Mouse (Mus musculus) adrenal gland (tissue): ENCODE results near the gene Slc9a3.

Source experiments
- intact Hi-C: fragments of 180-260 bp; cut with DNase I; formaldehyde crosslinking; loops from one replicate; pipeline ENCODE4 v1.15.1; 2025
- long read RNA-seq, 2 experiments: library from polyadenylated mRNA; unstranded; transcript quantifications; one replicate each; pipeline ENCODE4 v2.0.0; 2020; ENCODE audit warnings: borderline replicate concordance in 1 of 2; ENCODE audit not compliant: insufficient replicate concordance in 1 of 2

Slc9a3 gene
- long read RNA-seq, experiment 1: 0 reads
- long read RNA-seq, experiment 2: 0 reads

- intact Hi-C loops: no loop called here
Measured at GRCm38 (mm10) chr13:74121141-74121602, at the start of gene Slc9a3. Slc9a3 (plus strand) TSS chr13:74121457.

GRCm38 (mm10) chr13:74071714-74072113 lies 49.5 kb upstream of the Slc9a3 start:
- intact Hi-C loops: no loop called here

DNA sequence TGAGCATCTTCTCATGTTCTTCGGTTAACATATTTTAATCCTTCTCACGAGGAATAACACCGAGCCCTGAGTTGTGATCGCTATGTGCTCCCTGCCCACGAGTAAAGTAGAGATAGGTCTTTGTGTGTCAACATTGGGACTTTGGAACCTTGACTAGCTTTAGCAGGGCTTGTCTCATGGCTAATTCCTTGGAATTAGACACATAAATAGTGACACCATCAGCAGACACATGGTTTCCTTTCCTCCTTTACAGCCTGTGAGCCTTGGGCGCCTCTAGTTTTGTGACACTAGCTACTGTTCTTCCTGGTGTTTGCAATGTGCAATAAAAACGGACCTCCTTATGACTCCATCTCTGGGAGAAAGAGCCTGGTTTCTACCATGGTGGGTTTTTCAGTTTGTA lies 47.9 kb upstream of the Slc9a3 start:
- intact Hi-C loops: no loop called here

- intact Hi-C loops: no loop called here
Measured at GRCm38 (mm10) chr13:74090265-74090664, 31.0 kb upstream of the Slc9a3 start.

DNA sequence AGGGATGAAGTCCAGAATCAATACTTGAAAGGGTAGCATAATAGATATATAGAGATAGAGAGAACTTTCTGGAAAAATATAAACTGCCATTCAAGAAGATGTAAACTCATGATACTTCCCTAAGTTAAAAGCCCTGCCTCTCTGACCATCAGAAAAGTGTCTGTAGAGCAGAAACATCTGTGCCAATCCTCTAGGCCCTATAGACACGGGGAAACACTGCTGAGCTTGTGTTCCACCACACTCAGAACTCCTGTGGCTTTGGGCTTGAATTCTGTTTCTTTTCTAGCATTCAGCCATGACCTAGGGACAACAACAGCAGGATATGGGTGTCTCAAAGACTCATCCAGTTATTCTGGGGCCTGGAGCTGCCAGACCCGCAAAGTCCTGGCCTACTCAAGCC lies 25.3 kb upstream of the Slc9a3 start:
- intact Hi-C loops: loop anchor here (2.0 kb wide), 1 partner anchor 205 kb away; no protein-coding TSS in a partner anchor

- intact Hi-C loops: loop anchor here (2.0 kb wide), 1 partner anchor 204 kb away; no protein-coding TSS in a partner anchor
Measured at GRCm38 (mm10) chr13:74096715-74097363, 24.4 kb upstream of the Slc9a3 start.

- intact Hi-C loops: no loop called here
Measured at GRCm38 (mm10) chr13:74098913-74099312, 22.3 kb upstream of the Slc9a3 start.

DNA sequence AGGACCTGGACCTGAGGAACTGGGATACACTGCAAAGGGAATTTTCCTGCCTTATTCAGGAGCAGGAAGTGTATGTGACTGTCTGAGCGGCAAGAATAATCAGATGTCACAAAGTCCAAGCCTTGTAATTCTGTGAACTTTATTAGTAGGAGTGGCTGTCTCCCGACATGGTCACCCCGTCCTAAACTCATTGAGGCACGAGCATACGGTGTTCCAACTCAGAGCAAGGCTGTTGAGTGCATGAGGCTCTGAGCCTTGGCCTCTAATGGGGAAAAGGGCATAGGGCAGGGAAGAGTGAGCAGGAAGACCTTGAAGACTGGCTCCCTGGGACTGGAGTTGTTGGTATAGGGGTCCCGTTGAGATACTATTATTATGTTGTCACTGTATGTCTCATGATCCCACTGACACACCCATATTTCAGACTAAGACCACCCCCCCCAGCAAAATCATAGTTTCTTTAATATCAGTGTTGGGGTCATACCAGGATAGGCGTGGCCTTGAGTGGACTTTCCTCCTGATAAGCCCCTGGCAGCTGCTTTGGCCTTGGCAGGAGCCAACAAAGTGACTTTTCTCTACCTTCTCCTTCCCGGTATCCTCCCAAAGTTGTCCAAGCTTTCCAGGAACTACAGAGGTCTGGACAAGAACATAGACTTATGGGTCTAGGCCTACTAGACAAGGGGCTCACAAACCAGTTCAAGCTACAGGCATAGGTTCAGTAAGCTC lies 19.0 kb upstream of the Slc9a3 start:
- intact Hi-C loops: no loop called here

GRCm38 (mm10) chr13:74102831-74103582 lies 18.2 kb upstream of the Slc9a3 start:
- intact Hi-C loops: no loop called here

DNA sequence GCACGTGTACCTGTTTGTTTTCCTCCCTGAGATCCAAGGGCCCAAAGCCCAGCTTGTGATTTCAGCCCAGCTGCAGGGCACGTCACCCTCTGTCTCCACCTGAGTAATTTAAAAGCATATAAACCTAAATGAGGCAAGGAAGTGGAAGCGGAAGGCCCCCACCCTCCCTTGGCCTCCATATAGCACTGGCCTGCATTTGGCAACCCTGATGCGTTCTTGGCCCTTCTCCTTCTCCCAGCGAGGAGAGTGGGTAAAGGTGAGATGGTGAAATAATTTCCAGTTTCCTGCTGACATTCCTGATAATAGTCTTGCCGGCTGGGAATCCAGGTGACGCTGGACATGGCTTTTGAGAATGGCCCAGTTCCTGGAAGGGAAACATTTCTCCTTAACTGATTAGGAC lies 16.8 kb upstream of the Slc9a3 start:
- intact Hi-C loops: no loop called here

GRCm38 (mm10) chr13:74107410-74107809 lies 13.8 kb upstream of the Slc9a3 start:
- intact Hi-C loops: no loop called here

- intact Hi-C loops: no loop called here
Measured at GRCm38 (mm10) chr13:74112593-74112992, 8.7 kb upstream of the Slc9a3 start.

DNA sequence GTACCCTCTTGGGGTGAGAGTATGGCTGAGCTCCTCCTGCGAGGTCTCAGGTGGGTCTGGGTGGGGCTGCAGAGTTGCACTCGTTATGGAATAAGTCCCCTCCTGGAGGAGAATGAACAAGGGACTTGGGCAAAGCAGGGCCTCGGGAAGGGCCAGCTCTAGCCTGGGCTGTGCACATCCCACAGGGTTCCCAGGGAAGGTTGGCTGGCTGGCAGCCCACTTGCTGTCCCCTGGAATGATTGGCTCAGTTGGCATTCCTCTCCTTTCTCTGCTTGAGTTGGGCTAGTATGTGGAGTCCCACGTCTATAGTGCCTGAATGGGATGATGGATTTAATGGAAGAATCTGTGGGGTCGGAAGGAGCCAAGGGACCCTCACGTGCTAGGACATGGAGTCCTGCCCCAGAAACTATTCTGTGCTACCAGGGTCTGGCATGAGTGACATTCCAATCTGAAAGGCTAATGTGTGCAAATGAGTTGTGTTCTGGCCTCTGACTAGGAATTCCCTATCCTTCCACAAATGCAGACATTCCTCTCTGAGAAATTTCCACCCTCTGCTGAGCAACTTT lies 7.5 kb upstream of the Slc9a3 start:
- intact Hi-C loops: no loop called here

DNA sequence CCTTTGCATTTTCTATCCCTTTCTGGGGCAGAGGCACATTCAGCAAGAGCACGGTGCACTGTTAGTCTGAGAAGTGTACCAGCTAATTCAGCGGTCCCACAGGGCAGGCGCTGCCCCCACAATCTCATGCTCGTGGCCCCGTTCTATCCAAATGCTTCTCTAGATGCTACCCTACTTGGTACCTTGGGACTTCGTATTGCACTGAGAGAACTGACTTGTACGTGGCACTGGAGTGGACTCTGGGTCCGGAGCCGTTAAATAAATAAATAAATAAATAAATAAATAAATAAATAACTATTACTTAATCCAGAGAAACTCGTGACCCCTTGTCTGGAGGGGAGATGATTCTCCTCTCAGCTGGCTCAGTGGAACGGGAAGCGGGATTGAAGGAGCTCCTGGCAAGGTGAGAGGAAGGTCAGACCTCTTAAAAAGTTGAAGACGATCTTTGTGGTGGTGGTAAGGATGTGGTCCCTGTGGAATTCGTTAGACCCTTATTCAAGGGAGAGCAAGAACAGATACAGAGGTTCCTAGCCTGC lies 606 bp downstream of the Slc9a3 start:
- intact Hi-C loops: no loop called here

DNA sequence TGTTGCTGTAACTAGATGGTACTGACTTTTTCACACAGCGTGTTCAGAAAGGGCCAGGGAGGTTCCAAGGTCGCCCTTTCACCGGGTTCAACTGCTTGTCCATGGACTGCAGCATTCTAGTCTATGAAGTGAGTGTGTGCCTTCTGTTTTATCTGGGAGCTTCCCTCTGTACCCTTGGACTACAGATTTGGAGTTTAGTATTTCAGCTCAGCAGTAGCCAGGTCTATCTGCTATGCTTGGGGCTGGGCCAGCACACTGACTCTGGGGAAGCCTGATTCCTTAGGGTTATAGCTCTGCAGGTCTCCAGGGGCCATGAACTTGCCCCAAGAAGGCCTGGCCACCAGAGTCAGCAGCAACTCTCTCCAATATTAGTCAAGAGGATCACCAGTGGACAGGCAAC lies 1.4 kb downstream of the Slc9a3 start:
- intact Hi-C loops: no loop called here

- intact Hi-C loops: no loop called here
Measured at GRCm38 (mm10) chr13:74127571-74127970, 6.3 kb downstream of the Slc9a3 start.

DNA sequence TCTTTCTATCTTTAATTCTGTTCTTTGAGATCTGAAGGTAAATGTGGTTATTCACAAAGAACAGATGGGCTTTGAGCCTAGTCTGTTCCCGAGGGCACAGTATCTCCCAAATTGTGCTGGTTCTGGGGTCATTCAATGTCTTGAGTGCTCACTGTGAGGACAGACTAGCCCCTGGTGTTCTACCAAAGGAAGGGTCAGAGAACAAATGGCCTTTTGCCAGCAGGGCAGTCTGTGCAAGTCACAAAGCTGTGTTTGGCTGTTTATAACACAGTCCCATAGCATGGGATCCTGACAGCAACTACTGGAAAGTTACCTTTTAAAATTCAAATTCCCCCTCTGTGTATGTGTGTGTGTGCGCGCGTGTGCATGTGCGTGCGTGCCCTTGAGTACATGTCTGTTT lies 8.7 kb downstream of the Slc9a3 start:
- intact Hi-C loops: no loop called here

- intact Hi-C loops: no loop called here
Measured at GRCm38 (mm10) chr13:74138906-74139647, 17.8 kb downstream of the Slc9a3 start.

DNA sequence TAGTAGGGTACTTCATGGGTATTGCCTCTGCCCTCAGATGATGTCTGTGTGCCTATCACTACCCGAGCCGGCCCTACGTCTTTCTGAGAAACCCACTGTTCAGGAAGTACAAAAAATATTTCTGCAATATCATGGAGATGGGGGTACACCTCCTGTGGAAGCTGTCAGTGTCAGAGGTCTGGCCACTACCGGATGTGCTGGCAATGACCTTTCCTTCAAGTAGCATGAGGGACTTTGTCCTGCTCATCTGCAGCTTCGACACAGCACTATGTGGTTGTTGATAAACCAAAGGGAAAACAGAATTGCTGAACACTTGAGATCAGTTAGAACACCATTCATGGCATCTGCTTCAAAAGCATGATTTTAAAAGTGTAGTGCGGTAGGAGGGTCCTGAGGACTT lies 19.5 kb downstream of the Slc9a3 start:
- intact Hi-C loops: no loop called here

GRCm38 (mm10) chr13:74143282-74143681 lies 22.0 kb downstream of the Slc9a3 start:
- intact Hi-C loops: no loop called here
